Mouse (Mus musculus): Measurements from ENCODE around the gene Fads1.

- TF ChIP-seq CTCF (IDR thresholded peaks at IDR 0.05; ENCODE audit: insufficient read depth, low read depth, low read length): no peak
- TF ChIP-seq POLR2A (IDR thresholded peaks at IDR 0.05; ENCODE audit: insufficient read depth, low read depth, low read length): no peak
Measured at GRCm38 (mm10) chr19:10203146-10203847, 20.6 kb downstream of the Fads1 start.
